Mouse (Mus musculus) MEL (cell line): ENCODE results near the gene Yap1. TPM values are rescaled to one million over a fixed set of nuclear protein-coding genes. Genes with fewer than 3 reads are reported as not detected.

ENCODE experiments used
- DNase-seq: peaks from one replicate; pipeline ENCODE4 v3.0.0; 2011; ENCODE audit warnings: low read depth, low spot score
- H3K27ac ChIP-seq: 2 replicates; pipeline ENCODE4 v1.5.1; 2012; ENCODE audit warnings: low read depth, mild to moderate bottlenecking, control low read depth, low read length, moderate library complexity; ENCODE audit not compliant: control insufficient read depth
- H3K27me3 ChIP-seq, 2 experiments: fragments of 150-350 bp in 1 of 2; sonication (generic) in 1 of 2; 2 replicates each; pipeline ENCODE4 v1.6.1; 2012; ENCODE audit warnings: low read length in 2 of 2, mild to moderate bottlenecking in 2 of 2, improper control_type of control experiment in 1 of 2, moderate library complexity in 1 of 2; ENCODE audit not compliant: insufficient read depth in 2 of 2, control insufficient read depth in 1 of 2
- H3K36me3 ChIP-seq, 2 experiments: 2 replicates each; pipeline ENCODE4 v1.6.1; 2012 to 2014; ENCODE audit warnings: low read length in 2 of 2, improper control_type of control experiment in 1 of 2, inconsistent platforms in 1 of 2, mild to moderate bottlenecking in 1 of 2; ENCODE audit not compliant: insufficient read depth in 2 of 2, control insufficient read depth in 1 of 2
- H3K4me1 ChIP-seq, 2 experiments: fragments of 150-350 bp in 1 of 2; sonication (generic) in 1 of 2; 2 replicates each; pipeline ENCODE4 v1.6.1; 2012; ENCODE audit warnings: low read length in 2 of 2, improper control_type of control experiment in 1 of 2, mild to moderate bottlenecking in 1 of 2; ENCODE audit not compliant: insufficient read depth in 2 of 2, control insufficient read depth in 1 of 2
- H3K4me3 ChIP-seq, 2 experiments: fragments of 150-350 bp in 1 of 2; sonication (generic) in 1 of 2; 2 replicates each; pipeline ENCODE4 v1.5.1; 2012; ENCODE audit warnings: low read depth in 2 of 2, low read length in 2 of 2, mild to moderate bottlenecking in 2 of 2, moderate library complexity in 2 of 2, control low read depth in 1 of 2, improper control_type of control experiment in 1 of 2; ENCODE audit not compliant: control insufficient read depth in 1 of 2, insufficient read depth in 1 of 2
- H3K79me2 ChIP-seq: 2 replicates; pipeline ENCODE4 v1.6.1; 2012; ENCODE audit warnings: mild to moderate bottlenecking, low read length, moderate library complexity; ENCODE audit not compliant: control insufficient read depth, poor library complexity, insufficient read depth
- H3K9ac ChIP-seq: 2 replicates; pipeline ENCODE4 v1.6.1; 2012; ENCODE audit warnings: low read depth, mild to moderate bottlenecking, control low read depth, low read length, moderate library complexity; ENCODE audit not compliant: control insufficient read depth, poor library complexity, severe bottlenecking
- H3K9me3 ChIP-seq: fragments of 150-350 bp; sonication (generic); replicated peaks from 2 replicates; pipeline ENCODE4 v1.6.1; 2012; ENCODE audit warnings: mild to moderate bottlenecking, low read length, improper control_type of control experiment, moderate library complexity; ENCODE audit not compliant: insufficient read depth
- CHD2 ChIP-seq: IDR thresholded peaks from 2 replicates; pipeline ENCODE4 v1.6.1; 2011; ENCODE audit warnings: low read length, improper control_type of control experiment
- ELF1 ChIP-seq: IDR thresholded peaks from 2 replicates; pipeline ENCODE4 v1.6.1; 2014; ENCODE audit warnings: low read depth, mild to moderate bottlenecking, inconsistent platforms, low read length, improper control_type of control experiment, moderate library complexity
- ETS1 ChIP-seq: IDR thresholded peaks from 2 replicates; pipeline ENCODE4 v1.6.1; 2012; ENCODE audit warnings: low read depth, mild to moderate bottlenecking, inconsistent platforms, low read length, improper control_type of control experiment, moderate library complexity
- GATA1 ChIP-seq: IDR thresholded peaks from 2 replicates; pipeline ENCODE4 v1.6.1; 2011; ENCODE audit warnings: low read depth, low read length, improper control_type of control experiment
- JUND ChIP-seq: IDR thresholded peaks from 2 replicates; pipeline ENCODE4 v1.6.1; 2011; ENCODE audit warnings: low read depth, mild to moderate bottlenecking, improper control_type of control experiment, low read length
- MAFK ChIP-seq: IDR thresholded peaks from 2 replicates; pipeline ENCODE4 v1.6.1; 2011; ENCODE audit warnings: low read depth, mild to moderate bottlenecking, low read length, improper control_type of control experiment, borderline replicate concordance
- MAX ChIP-seq: IDR thresholded peaks from 2 replicates; pipeline ENCODE4 v1.6.1; 2011; ENCODE audit warnings: low read length, improper control_type of control experiment
- NRF1 ChIP-seq: IDR thresholded peaks from 2 replicates; pipeline ENCODE4 v1.6.1; 2014; ENCODE audit warnings: low read depth, mild to moderate bottlenecking, inconsistent platforms, low read length, improper control_type of control experiment, moderate library complexity; ENCODE audit not compliant: poor library complexity, insufficient read depth, severe bottlenecking
- POLR2A ChIP-seq, 2 experiments: IDR thresholded peaks; 2 replicates each; pipeline ENCODE4 v1.6.1; 2011 to 2012; ENCODE audit warnings: low read length in 2 of 2, mild to moderate bottlenecking in 2 of 2, control low read depth in 1 of 2, improper control_type of control experiment in 1 of 2, low read depth in 1 of 2, moderate library complexity in 1 of 2; ENCODE audit not compliant: control insufficient read depth in 1 of 2, insufficient read depth in 1 of 2, poor library complexity in 1 of 2
- POLR2AphosphoS5 ChIP-seq: IDR thresholded peaks from 2 replicates; pipeline ENCODE4 v1.6.1; 2012; ENCODE audit warnings: low read depth, borderline replicate concordance, mild to moderate bottlenecking, inconsistent platforms, low read length, moderate library complexity, mixed read lengths
- RAD21 ChIP-seq: IDR thresholded peaks from 2 replicates; pipeline ENCODE4 v1.6.1; 2011; ENCODE audit warnings: mild to moderate bottlenecking, low read depth, low read length, improper control_type of control experiment
- RCOR1 ChIP-seq: IDR thresholded peaks from 2 replicates; pipeline ENCODE4 v1.6.1; 2012; ENCODE audit warnings: low read depth, mild to moderate bottlenecking, inconsistent platforms, low read length, improper control_type of control experiment
- SMC3 ChIP-seq: IDR thresholded peaks from 2 replicates; pipeline ENCODE4 v1.6.1; 2011; ENCODE audit warnings: low read depth, low read length, improper control_type of control experiment
- TAL1 ChIP-seq: IDR thresholded peaks from 2 replicates; pipeline ENCODE4 v1.6.1; 2012; ENCODE audit warnings: mild to moderate bottlenecking, inconsistent platforms, low read length, moderate library complexity, mixed read lengths
- UBTF ChIP-seq: IDR thresholded peaks from 2 replicates; pipeline ENCODE4 v1.6.1; 2012; ENCODE audit warnings: low read depth, mild to moderate bottlenecking, inconsistent platforms, low read length, improper control_type of control experiment, moderate library complexity, borderline replicate concordance; ENCODE audit not compliant: insufficient read depth
- USF2 ChIP-seq, 2 experiments: IDR thresholded peaks; 2 replicates each; pipeline ENCODE4 v1.6.1; 2011 to 2012; ENCODE audit warnings: improper control_type of control experiment in 2 of 2, low read length in 2 of 2, borderline replicate concordance in 1 of 2, inconsistent platforms in 1 of 2, low read depth in 1 of 2, mild to moderate bottlenecking in 1 of 2; ENCODE audit not compliant: insufficient read depth in 1 of 2
- ZC3H11A ChIP-seq: IDR thresholded peaks from 2 replicates; pipeline ENCODE4 v1.6.1; 2012; ENCODE audit warnings: low read depth, mild to moderate bottlenecking, inconsistent platforms, low read length, improper control_type of control experiment
- ZMIZ1 ChIP-seq: IDR thresholded peaks from 2 replicates; pipeline ENCODE4 v1.6.1; 2012; ENCODE audit warnings: low read depth, mild to moderate bottlenecking, inconsistent platforms, low read length, improper control_type of control experiment, moderate library complexity
- polyA plus RNA-seq, 2 experiments: library from polyadenylated mRNA; stranded (reverse) in 1 of 2; unstranded in 1 of 2; fragments of >175 nt in 1 of 2; fragments of >200 nt in 1 of 2; gene quantifications; 2 replicates each; pipeline versions ENCODE4 v1.2.1 to v1.2.4; 2012; ENCODE audit warnings: low replicate concordance in 2 of 2, low read depth in 1 of 2; ENCODE audit not compliant: insufficient read length in 2 of 2, insufficient read depth in 1 of 2, missing spikeins in 1 of 2
- total RNA-seq: library from RNA; depleted of rRNA; stranded (reverse); fragments of 300-350 nt; gene quantifications from 2 replicates; pipeline ENCODE4 v1.2.3, GENCODE M21; 2012

The Yap1 gene
- total and polyA plus RNA-seq, 3 experiments = not detected

- Histone ChIP-seq H3K4me1 (no peaks in the 10 kb centered on the region), H3K36me3 (no peaks in the 10 kb centered on the region), H3K9me3 (no peaks in the 10 kb centered on the region), H3K27ac (no peak overlapping the region), H3K4me3 (no peak overlapping the region), H3K9ac (no peak overlapping the region), H3K79me2 (no peaks in the 10 kb centered on the region), H3K27me3 (peaks cover 3 to 5% of the 10 kb centered on the region in 2 experiments; a peak in 3 of 4 replicates)
- TF ChIP-seq ZC3H11A = no peak
- no peak for TF ChIP-seq RAD21
- TF ChIP-seq NRF1 = no peak
- TF ChIP-seq GATA1 = no peak
- TF ChIP-seq JUND = no peak
- TF ChIP-seq RCOR1 = no peak
- no peak for TF ChIP-seq POLR2AphosphoS5
- no peak for TF ChIP-seq TAL1
- no peak for TF ChIP-seq SMC3
- TF ChIP-seq MAX = no peak
- no peak for TF ChIP-seq POLR2A (IDR thresholded peaks at IDR 0.05; ENCODE audit: control insufficient read depth in 1 of 2, insufficient read depth in 1 of 2, low read depth in 1 of 2, low read length in 2 of 2, poor library complexity in 1 of 2)
- no peak for TF ChIP-seq ELF1
- no peak for TF ChIP-seq MAFK
- no peak for DNase-seq
These were observed 60.5 kb downstream of the Yap1 start for GRCm38 (mm10) chr9:7943796-7944462.

DNA sequence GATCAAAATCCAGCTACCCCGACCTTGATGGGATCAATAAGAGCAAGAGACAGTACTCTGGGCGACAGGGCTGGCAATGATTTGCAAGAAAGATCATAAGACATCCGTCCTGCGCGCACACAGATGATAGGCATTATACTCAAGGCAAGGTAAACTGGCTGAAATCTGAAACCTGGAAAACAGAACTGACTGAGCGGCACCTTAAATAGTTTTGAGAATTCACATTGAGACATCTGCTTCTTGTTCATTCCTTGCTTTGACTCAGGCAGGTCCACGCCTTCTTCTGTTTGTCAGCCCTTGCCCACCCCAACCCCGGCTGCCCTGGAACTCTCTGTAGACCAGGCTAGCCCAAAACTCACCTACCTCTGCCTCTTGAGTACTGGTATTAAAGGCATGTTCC, 61.7 kb downstream of the Yap1 start:
- no peak overlapping the region for H3K4me3 ChIP-seq
- no peaks in the 10 kb centered on the region for H3K79me2 ChIP-seq
- H3K27me3 ChIP-seq = peaks cover 3 to 5% of the 10 kb centered on the region in 2 experiments; a peak in 3 of 4 replicates
- H3K36me3 ChIP-seq = no peaks in the 10 kb centered on the region
- no peak for DNase-seq
- H3K9me3 ChIP-seq = no peaks in the 10 kb centered on the region
- no peak overlapping the region for H3K9ac ChIP-seq
- no peaks in the 10 kb centered on the region for H3K4me1 ChIP-seq
- no peak overlapping the region for H3K27ac ChIP-seq
- TF ChIP-seq ETS1 (no peak), CHD2 (no peak), RCOR1 (no peak), USF2 (IDR thresholded peaks at IDR 0.05; ENCODE audit: borderline replicate concordance in 1 of 2, insufficient read depth in 1 of 2, low read depth in 1 of 2, low read length in 2 of 2) (no peak), NRF1 (no peak), POLR2A (IDR thresholded peaks at IDR 0.05; ENCODE audit: control insufficient read depth in 1 of 2, insufficient read depth in 1 of 2, low read depth in 1 of 2, low read length in 2 of 2, poor library complexity in 1 of 2) (no peak), UBTF (no peak), MAX (no peak), JUND (no peak), ZMIZ1 (no peak)
